14 mouse cellular contexts compared by ENCODE assay signal in genomic region chr6:90807581-90807980, GRCm38 (mm10).
DNase-seq lines count a peak whose midpoint lies in the region; ATAC-seq and TF ChIP-seq lines count a peak whose summit lies in the region.
"Had no signal": no experiment of that assay in that cellular context is flagged by ENCODE, and none has a peak within 500 bp of the region (broad histone marks: within the 10 kb centered on the region; RNA-seq: fewer than 3 reads in every experiment).

No protein-coding gene starts in this region.

- no peak overlapping the region for H3K4me3 ChIP-seq in heart, embryonic 13.5 days
- no peak overlapping the region for H3K4me3 ChIP-seq in midbrain, embryonic 12.5 days
- no peak overlapping the region for H3K4me3 ChIP-seq in lung, postnatal 0 days (ENCODE audit: low read depth, low read length)
- H3K4me3 ChIP-seq: limb, embryonic 13.5 days; myocyte had no signal

- TF ChIP-seq CTCF in lung, postnatal 0 days (IDR thresholded peaks at IDR 0.05), result no peak

- no peaks in the 10 kb centered on the region for H3K9me3 ChIP-seq in heart, embryonic 13.5 days
- H3K9me3 ChIP-seq in midbrain, embryonic 12.5 days, result no peaks in the 10 kb centered on the region
- H3K9me3 ChIP-seq in lung, postnatal 0 days (ENCODE audit: low read length), result no peaks in the 10 kb centered on the region
- H3K9me3 ChIP-seq: G1E; limb, embryonic 13.5 days had no signal

- H3K4me1 ChIP-seq in heart, embryonic 13.5 days, result peaks cover 81% of the 10 kb centered on the region
- peaks cover 44% of the 10 kb centered on the region for H3K4me1 ChIP-seq in midbrain, embryonic 12.5 days
- H3K4me1 ChIP-seq in lung, postnatal 0 days (ENCODE audit: insufficient read depth, low read depth, low read length), result no peaks in the 10 kb centered on the region

- whole genome bisulfite sequencing in heart, embryonic 13.5 days, result 37% methylated on average over 2 of the region's 2 CpGs
- 31% methylated on average over 2 of the region's 2 CpGs for WGBS in midbrain, embryonic 12.5 days
- 42% methylated on average over 2 of the region's 2 CpGs for WGBS in lung, postnatal 0 days

- peak overlapping the region; percentile 15; the same call in 1 of the 2 replicates for H3K9ac ChIP-seq in heart, embryonic 13.5 days
- H3K9ac ChIP-seq in midbrain, embryonic 12.5 days (replicated peaks), result no peak overlapping the region
- H3K9ac ChIP-seq in lung, postnatal 0 days (replicated peaks; ENCODE audit: low read depth), result no peak overlapping the region
- H3K9ac ChIP-seq: limb, embryonic 13.5 days had no signal

- no peaks in the 10 kb centered on the region for H3K36me3 ChIP-seq in heart, embryonic 13.5 days
- no peaks in the 10 kb centered on the region for H3K36me3 ChIP-seq in midbrain, embryonic 12.5 days
- H3K36me3 ChIP-seq in lung, postnatal 0 days (ENCODE audit: insufficient read depth, low read length), result no peaks in the 10 kb centered on the region
- H3K36me3 ChIP-seq: G1E; limb, embryonic 13.5 days had no signal

- H3K27ac ChIP-seq in heart, embryonic 13.5 days (replicated peaks), result peak overlapping the region; percentile 92
- no peak overlapping the region for H3K27ac ChIP-seq in midbrain, embryonic 12.5 days (replicated peaks)
- no peak overlapping the region for H3K27ac ChIP-seq in lung, postnatal 0 days (ENCODE audit: low read length)
- H3K27ac ChIP-seq: limb, embryonic 13.5 days had no signal

- TF ChIP-seq EP300 in lung, postnatal 0 days (IDR thresholded peaks at IDR 0.05), result no peak

- peaks cover 14% of the 10 kb centered on the region for H3K27me3 ChIP-seq in heart, embryonic 13.5 days (replicated peaks)
- H3K27me3 ChIP-seq in midbrain, embryonic 12.5 days, result peaks cover 20% of the 10 kb centered on the region
- no peaks in the 10 kb centered on the region for H3K27me3 ChIP-seq in lung, postnatal 0 days (replicated peaks; ENCODE audit: insufficient read depth, low read length)

- DNase-seq in heart, adult 11 months, result no peak
- peak; percentile 59 for DNase-seq in CD4-positive helper T cell, adult 2 months (ENCODE audit: low read depth, low spot score)
- DNase-seq in right cerebral cortex, postnatal 10 days (ENCODE audit: low spot score in 2 of 2), result no peak
- DNase-seq in embryo, embryonic 11 days, result no peak
- DNase-seq in lung, postnatal 0 days (ENCODE audit: low spot score), result no peak
- DNase-seq: adrenal gland, adult 2 months; kidney, postnatal 4 days; right cerebral cortex, postnatal 14 days had no signal

- no peak overlapping the region for H3K4me2 ChIP-seq in heart, embryonic 13.5 days
- H3K4me2 ChIP-seq in midbrain, embryonic 12.5 days (replicated peaks), result 0 out of 2 replicates have a peak overlapping the region, but pooled peaks have one; percentile 5
- no peak overlapping the region for H3K4me2 ChIP-seq in lung, postnatal 0 days (replicated peaks; ENCODE audit: low read depth, low read length)
- H3K4me2 ChIP-seq: limb, embryonic 13.5 days had no signal

- ATAC-seq in heart, embryonic 13.5 days (ENCODE audit: extremely low read depth, insufficient number of reproducible peaks, low FRiP score, low TSS enrichment), result no peak
- peak; percentile 56 for ATAC-seq in common myeloid progenitor, adult 5-6 weeks (replicated peaks; ENCODE audit: low read depth, poor library complexity, severe bottlenecking)
- ATAC-seq in midbrain, embryonic 12.5 days (ENCODE audit: low FRiP score, low read depth), result no peak
- no peak for ATAC-seq in lung, postnatal 0 days
